Mouse (Mus musculus) thymus, adult 2 months (tissue): ENCODE measurements around the gene Ddrgk1. TPM values are rescaled to one million over a fixed set of nuclear protein-coding genes. Genes with fewer than 3 reads are reported as not detected.
A peak's percentile ranks its signal among the peaks of the same experiment; 100 is the strongest.

ENCODE experiments used
- DNase-seq: peaks from one replicate; pipeline ENCODE4 v3.0.0; 2021
- H3K27ac ChIP-seq: fragments of 200-500 bp; 2 replicates; pipeline ENCODE4 v1.5.1; 2012; ENCODE audit warnings: low read length, control low read depth; ENCODE audit not compliant: control insufficient read depth, insufficient read depth
- H3K27me3 ChIP-seq: fragments of 200-500 bp; 2 replicates; pipeline ENCODE4 v1.6.1; 2012; ENCODE audit warnings: mild to moderate bottlenecking, low read length, moderate library complexity, mixed read lengths; ENCODE audit not compliant: control insufficient read depth, insufficient read depth
- H3K36me3 ChIP-seq: fragments of 200-500 bp; 2 replicates; pipeline ENCODE4 v1.6.1; 2012; ENCODE audit warnings: mild to moderate bottlenecking, low read length, moderate library complexity; ENCODE audit not compliant: control insufficient read depth, insufficient read depth
- H3K4me1 ChIP-seq: fragments of 200-500 bp; replicated peaks from 2 replicates; pipeline ENCODE4 v1.6.1; 2012; ENCODE audit warnings: low read length; ENCODE audit not compliant: control insufficient read depth, insufficient read depth
- H3K4me3 ChIP-seq: fragments of 200-500 bp; 2 replicates; pipeline ENCODE4 v1.5.1; 2012; ENCODE audit warnings: mild to moderate bottlenecking, low read length, control low read depth, moderate library complexity; ENCODE audit not compliant: control insufficient read depth, insufficient read depth
- CTCF ChIP-seq: fragments of 200-500 bp; IDR thresholded peaks from 2 replicates; pipeline ENCODE4 v1.5.1; 2012; ENCODE audit warnings: mild to moderate bottlenecking, control low read depth, low read length, moderate library complexity, borderline replicate concordance; ENCODE audit not compliant: control insufficient read depth, poor library complexity, insufficient read depth; ENCODE audit errors: extremely low read depth
- POLR2A ChIP-seq: fragments of 200-500 bp; IDR thresholded peaks from 2 replicates; pipeline ENCODE4 v1.6.1; 2012; ENCODE audit warnings: mild to moderate bottlenecking, low read length, control low read depth, moderate library complexity; ENCODE audit not compliant: control insufficient read depth, poor library complexity, insufficient read depth; ENCODE audit errors: extremely low read depth
- WGBS: fragments of 180-500 bp; shearing (Covaris S2); methylation state at CpG from one replicate; pipeline ENCODE4 v1.1.7; 2018; 5-methylcytosine and 5-hydroxymethylcytosine counted together
- polyA plus RNA-seq: library from polyadenylated mRNA; depleted of rRNA; stranded (reverse); fragments of >200 nt; gene quantifications from 2 replicates; pipeline ENCODE4 v1.2.3, GENCODE M21; 2012

The Ddrgk1 gene
- polyA plus RNA-seq, 1 experiment: 53.0 TPM

GRCm38 (mm10) chr2:130634006-130634738 lies 30.3 kb downstream of the Ddrgk1 start:
- 45% methylated on average over 14 of the region's 14 CpGs for WGBS
- peak overlapping the region; percentile 37; the same call in 1 of the 2 replicates for H3K4me3 ChIP-seq

GRCm38 (mm10) chr2:130632887-130633675 lies 31.4 kb downstream of the Ddrgk1 start:
- no peak overlapping the region for H3K27ac ChIP-seq
- H3K4me3 ChIP-seq: no peak overlapping the region
- TF ChIP-seq POLR2A: no peak
- no peak for DNase-seq
- H3K4me1 ChIP-seq: peaks cover 29% of the 10 kb centered on the region
- H3K27me3 ChIP-seq: no peaks in the 10 kb centered on the region
- 77% methylated on average over 5 of the region's 5 CpGs for WGBS
- no peaks in the 10 kb centered on the region; the same call in 1 of the 2 replicates for H3K36me3 ChIP-seq

More at GRCm38 (mm10) chr2:130634006-130634738, 30.3 kb downstream of the Ddrgk1 start:
- no peaks in the 10 kb centered on the region for H3K36me3 ChIP-seq
- no peak overlapping the region for H3K27ac ChIP-seq
- TF ChIP-seq POLR2A (no peak), CTCF (no peak)
- DNase-seq: no peak
- H3K27me3 ChIP-seq: no peaks in the 10 kb centered on the region
- H3K4me1 ChIP-seq: peaks cover 25% of the 10 kb centered on the region

GRCm38 (mm10) chr2:130632416-130632815 lies 32.0 kb downstream of the Ddrgk1 start:
- no peak for DNase-seq

GRCm38 (mm10) chr2:130629839-130630203 lies 34.6 kb downstream of the Ddrgk1 start, which contains the start of the genes Fastkd5 and Ubox5:
TSS of gene Fastkd5 (minus strand) at chr2:130630027.
TSS of gene Ubox5 (minus strand) at chr2:130630038.
- WGBS: 1% methylated on average over 25 of the region's 25 CpGs
- TF ChIP-seq POLR2A (peak; percentile 48; the same call in 1 of the 2 replicates), CTCF (no peak)
- DNase-seq: peak; percentile 87
- no peak within 1 kb of the TSS for H3K27ac ChIP-seq
- H3K36me3 ChIP-seq: no peaks in the 10 kb centered on the region; the same call in 1 of the 2 replicates
- H3K4me3 ChIP-seq: peak within 1 kb of the TSS; percentile 98
- peaks cover 14% of the 10 kb centered on the region for H3K4me1 ChIP-seq
- no peaks in the 10 kb centered on the region for H3K27me3 ChIP-seq

More at GRCm38 (mm10) chr2:130632416-130632815, 32.0 kb downstream of the Ddrgk1 start:
- TF ChIP-seq CTCF (no peak), POLR2A (no peak)
- Histone ChIP-seq H3K36me3 (no peaks in the 10 kb centered on the region; the same call in 1 of the 2 replicates), H3K4me3 (no peak overlapping the region), H3K4me1 (peaks cover 29% of the 10 kb centered on the region), H3K27me3 (no peaks in the 10 kb centered on the region), H3K27ac (no peak overlapping the region)
- WGBS: 93% methylated on average over 1 of the region's 1 CpGs

- H3K27me3 ChIP-seq: no peaks in the 10 kb centered on the region
- peak overlapping the region; percentile 98 for H3K4me3 ChIP-seq
- peaks cover 9% of the 10 kb centered on the region for H3K4me1 ChIP-seq
- WGBS: 3% methylated on average over 37 of the region's 37 CpGs
- TF ChIP-seq POLR2A (no peak), CTCF (no peak)
- H3K27ac ChIP-seq: no peak overlapping the region
- H3K36me3 ChIP-seq: no peaks in the 10 kb centered on the region; the same call in 1 of the 2 replicates
- DNase-seq: no peak
These were observed 35.2 kb downstream of the Ddrgk1 start for GRCm38 (mm10) chr2:130629080-130629838.

GRCm38 (mm10) chr2:130628424-130628823 lies 36.0 kb downstream of the Ddrgk1 start:
- TF ChIP-seq CTCF (no peak), POLR2A (no peak)
- no peak for DNase-seq
- Histone ChIP-seq H3K27me3 (no peaks in the 10 kb centered on the region), H3K36me3 (no peaks in the 10 kb centered on the region; the same call in 1 of the 2 replicates), H3K27ac (no peak overlapping the region), H3K4me1 (peaks cover 6% of the 10 kb centered on the region), H3K4me3 (no peak overlapping the region)
- WGBS: 81% methylated on average over 3 of the region's 3 CpGs
